Mouse (Mus musculus): ENCODE results near the gene Snrnp48. TPM values are rescaled to one million over a fixed set of nuclear protein-coding genes. Genes with fewer than 3 reads are reported as not detected.

The Snrnp48 gene
- polyA plus RNA-seq (2012; rRNA removed) = 16.0 and 17.1 TPM in 2 replicates

DNA sequence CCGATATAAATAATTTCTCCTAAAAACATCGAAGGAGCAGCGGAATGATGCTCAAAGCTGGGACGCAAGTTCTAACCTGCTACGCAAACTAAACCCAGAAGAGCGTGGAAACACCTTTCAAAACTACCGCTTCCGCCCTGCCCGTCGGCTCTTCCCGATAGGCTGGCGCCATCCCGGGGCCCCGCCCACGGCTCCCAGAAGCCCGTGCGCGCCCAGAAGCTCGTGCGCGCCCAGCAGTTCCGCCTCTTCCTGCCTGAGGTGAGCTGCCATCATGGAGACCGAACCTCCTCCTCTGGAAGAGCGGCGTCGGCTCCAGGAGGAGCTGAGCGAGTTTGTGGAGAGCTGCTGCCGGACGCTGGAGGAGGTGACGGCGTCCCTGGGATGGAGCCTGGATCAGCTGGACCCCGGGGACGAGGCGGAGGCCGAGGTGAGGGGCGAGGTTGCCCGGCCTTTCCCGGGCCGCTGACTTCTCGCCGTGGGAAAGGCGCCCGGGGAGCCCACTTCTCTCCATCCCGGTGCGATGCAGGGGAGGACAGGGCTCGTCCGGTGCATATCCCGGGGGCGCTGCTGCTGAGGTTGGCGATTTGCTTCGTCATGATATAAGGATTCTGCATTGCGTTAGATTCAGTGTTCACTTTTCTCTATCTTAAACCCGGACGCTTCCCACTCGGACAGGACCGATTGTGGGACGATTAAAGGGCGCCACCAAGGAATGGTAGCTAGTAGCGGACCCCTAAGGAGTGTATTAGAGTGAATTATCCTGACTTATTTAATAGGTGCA is at the start of gene Snrnp48:
Gene Snrnp48 (plus strand): TSS at position 237 of the 781 bp plus-strand sequence.
- H3K4me1 ChIP-seq (ENCODE audit: control insufficient read depth, insufficient read depth, low read length) = no peaks in the 10 kb centered on the region
- H3K27ac ChIP-seq (ENCODE audit: control insufficient read depth, insufficient read depth, low read depth, low read length) = peak within 1 kb of the TSS; percentile 92
- TF ChIP-seq CTCF (IDR thresholded peaks at IDR 0.05; ENCODE audit: control insufficient read depth, insufficient read depth, insufficient replicate concordance, low read depth, low read length) (no peak), POLR2A (IDR thresholded peaks at IDR 0.05; ENCODE audit: control insufficient read depth, low read depth, low read length) (peak; percentile 92)
- no peaks in the 10 kb centered on the region for H3K27me3 ChIP-seq (ENCODE audit: control insufficient read depth, insufficient read depth, low read length)
- H3K36me3 ChIP-seq (ENCODE audit: control insufficient read depth, insufficient read depth, low read length) = no peaks in the 10 kb centered on the region
- H3K4me3 ChIP-seq (ENCODE audit: control insufficient read depth, low read depth, low read length) = peak within 1 kb of the TSS; percentile 99

DNA sequence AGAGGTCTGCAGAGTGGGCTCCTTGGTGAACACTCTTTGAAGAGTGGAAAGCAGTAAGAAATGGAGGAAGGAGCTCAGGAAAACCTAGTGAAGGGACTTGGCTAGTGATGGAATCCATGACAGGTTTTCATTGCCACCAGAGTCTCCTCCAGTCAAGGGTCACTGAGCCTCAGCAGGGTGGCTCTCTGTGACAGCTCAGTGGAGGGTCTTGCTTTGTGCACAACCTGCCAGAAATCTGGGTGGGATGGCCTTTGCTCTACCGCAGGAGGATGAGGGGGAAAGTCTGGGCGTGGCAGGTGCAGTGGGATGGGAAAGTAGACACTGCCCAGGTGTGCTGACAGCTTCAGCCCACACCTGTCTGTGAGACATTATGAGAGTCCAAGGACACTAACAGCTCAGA is 49.2 kb upstream of the Snrnp48 start:
- H3K4me1 ChIP-seq (ENCODE audit: control insufficient read depth, insufficient read depth, low read length) = peaks cover 17% of the 10 kb centered on the region
- TF ChIP-seq POLR2A (IDR thresholded peaks at IDR 0.05; ENCODE audit: control insufficient read depth, low read depth, low read length) = no peak
- TF ChIP-seq CTCF (IDR thresholded peaks at IDR 0.05; ENCODE audit: control insufficient read depth, insufficient read depth, insufficient replicate concordance, low read depth, low read length) = no peak

DNA sequence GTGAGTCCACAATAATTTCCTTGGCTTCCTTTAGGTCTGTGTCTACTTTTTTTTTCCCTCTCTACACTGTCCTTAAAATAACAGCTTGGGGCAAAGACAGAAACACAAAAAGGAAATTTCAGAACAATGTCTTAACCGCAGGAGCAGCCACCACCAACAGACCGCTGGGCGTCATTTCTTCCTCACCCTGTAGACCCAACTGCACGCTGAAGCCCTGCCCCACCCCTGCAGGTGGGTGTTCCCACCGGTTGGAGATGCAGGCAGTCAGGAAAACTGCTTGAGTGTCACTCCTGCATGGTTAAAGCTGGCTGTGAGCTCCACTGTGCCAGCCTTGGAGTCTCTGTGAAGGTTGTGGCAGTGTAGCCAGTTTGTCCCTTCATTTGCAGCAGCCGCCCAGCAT is 47.1 kb upstream of the Snrnp48 start:
- H3K4me3 ChIP-seq (ENCODE audit: control insufficient read depth, low read depth, low read length) = no peak overlapping the region
- TF ChIP-seq POLR2A (IDR thresholded peaks at IDR 0.05; ENCODE audit: control insufficient read depth, low read depth, low read length) (no peak), CTCF (IDR thresholded peaks at IDR 0.05; ENCODE audit: control insufficient read depth, insufficient read depth, insufficient replicate concordance, low read depth, low read length) (no peak)
- no peaks in the 10 kb centered on the region for H3K36me3 ChIP-seq (ENCODE audit: control insufficient read depth, insufficient read depth, low read length)
- H3K27me3 ChIP-seq (ENCODE audit: control insufficient read depth, insufficient read depth, low read length) = no peaks in the 10 kb centered on the region
- peaks cover 2% of the 10 kb centered on the region for H3K4me1 ChIP-seq (ENCODE audit: control insufficient read depth, insufficient read depth, low read length)
- no peak overlapping the region for H3K27ac ChIP-seq (ENCODE audit: control insufficient read depth, insufficient read depth, low read depth, low read length)

More for the DNA sequence above, 49.2 kb upstream of the Snrnp48 start:
- no peak overlapping the region for H3K4me3 ChIP-seq (ENCODE audit: control insufficient read depth, low read depth, low read length)
- H3K27ac ChIP-seq (ENCODE audit: control insufficient read depth, insufficient read depth, low read depth, low read length) = no peak overlapping the region
- peaks cover 3% of the 10 kb centered on the region for H3K27me3 ChIP-seq (ENCODE audit: control insufficient read depth, insufficient read depth, low read length)
- no peaks in the 10 kb centered on the region for H3K36me3 ChIP-seq (ENCODE audit: control insufficient read depth, insufficient read depth, low read length)

DNA sequence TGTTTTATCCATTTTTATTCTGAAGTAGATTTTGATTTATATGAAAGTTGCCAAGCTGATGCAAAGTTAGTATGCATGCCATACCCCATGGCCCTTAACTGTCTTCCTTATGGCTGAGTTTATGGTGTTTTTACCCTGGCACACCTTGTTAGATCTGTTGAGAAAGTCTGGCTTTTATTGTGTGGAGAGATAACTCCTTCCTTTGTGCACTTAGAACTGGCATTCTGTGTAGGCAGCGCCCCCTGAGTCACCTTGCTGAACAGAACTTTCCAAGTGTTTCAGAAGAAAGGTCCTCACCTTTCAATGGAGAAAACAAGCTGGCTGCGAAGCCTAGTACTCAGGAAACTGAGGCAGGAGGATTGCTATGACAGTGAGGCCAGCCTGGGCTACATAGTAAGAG is 42.7 kb upstream of the Snrnp48 start:
- Histone ChIP-seq H3K27me3 (ENCODE audit: control insufficient read depth, insufficient read depth, low read length) (no peaks in the 10 kb centered on the region), H3K27ac (ENCODE audit: control insufficient read depth, insufficient read depth, low read depth, low read length) (no peak overlapping the region), H3K4me1 (ENCODE audit: control insufficient read depth, insufficient read depth, low read length) (no peaks in the 10 kb centered on the region), H3K36me3 (ENCODE audit: control insufficient read depth, insufficient read depth, low read length) (no peaks in the 10 kb centered on the region), H3K4me3 (ENCODE audit: control insufficient read depth, low read depth, low read length) (no peak overlapping the region)
- TF ChIP-seq POLR2A (IDR thresholded peaks at IDR 0.05; ENCODE audit: control insufficient read depth, low read depth, low read length) (no peak), CTCF (IDR thresholded peaks at IDR 0.05; ENCODE audit: control insufficient read depth, insufficient read depth, insufficient replicate concordance, low read depth, low read length) (no peak)

DNA sequence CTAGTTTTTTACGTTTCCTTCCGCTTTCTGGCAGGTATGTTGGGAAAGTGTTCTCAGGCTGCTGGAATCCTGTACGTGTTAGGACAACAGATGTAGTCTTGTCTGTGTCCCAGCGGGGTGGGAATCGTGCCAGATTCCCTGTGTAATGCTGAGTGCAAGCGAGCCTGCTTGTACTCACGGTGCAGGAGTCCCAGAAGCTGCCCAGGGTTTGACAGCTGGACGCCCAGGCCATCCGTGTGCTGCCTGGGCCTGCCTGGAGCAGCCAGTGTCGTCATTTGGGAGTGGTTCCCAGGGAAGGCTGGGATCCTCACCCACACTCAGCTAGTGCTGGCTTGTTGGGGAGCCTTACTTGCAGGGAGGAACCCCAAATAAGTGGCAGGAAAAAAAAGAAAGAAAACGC is 42.1 kb upstream of the Snrnp48 start:
- Histone ChIP-seq H3K4me1 (ENCODE audit: control insufficient read depth, insufficient read depth, low read length) (no peaks in the 10 kb centered on the region), H3K27me3 (ENCODE audit: control insufficient read depth, insufficient read depth, low read length) (no peaks in the 10 kb centered on the region), H3K4me3 (ENCODE audit: control insufficient read depth, low read depth, low read length) (no peak overlapping the region), H3K36me3 (ENCODE audit: control insufficient read depth, insufficient read depth, low read length) (no peaks in the 10 kb centered on the region), H3K27ac (ENCODE audit: control insufficient read depth, insufficient read depth, low read depth, low read length) (no peak overlapping the region)
- TF ChIP-seq CTCF (IDR thresholded peaks at IDR 0.05; ENCODE audit: control insufficient read depth, insufficient read depth, insufficient replicate concordance, low read depth, low read length) (no peak), POLR2A (IDR thresholded peaks at IDR 0.05; ENCODE audit: control insufficient read depth, low read depth, low read length) (no peak)

DNA sequence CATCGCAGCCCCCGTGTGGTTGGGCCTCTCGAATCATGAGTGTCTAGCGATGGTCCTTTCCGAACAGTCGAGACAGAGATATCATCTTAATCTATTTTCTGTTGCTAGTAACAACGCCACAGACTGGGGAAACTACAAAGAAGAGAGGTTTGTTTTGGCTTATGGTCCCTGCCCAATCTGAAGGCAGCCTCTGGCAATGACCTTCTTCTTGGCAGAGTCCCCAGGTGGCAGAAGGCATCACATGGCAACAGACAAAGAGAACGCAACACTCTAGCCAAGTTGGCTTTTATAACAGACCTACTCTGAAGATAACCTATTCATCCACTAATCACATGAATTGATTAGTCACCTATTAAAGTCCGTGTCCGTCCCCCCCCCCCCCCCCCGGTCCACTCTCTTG is 39.8 kb upstream of the Snrnp48 start:
- Histone ChIP-seq H3K27ac (ENCODE audit: control insufficient read depth, insufficient read depth, low read depth, low read length) (no peak overlapping the region), H3K4me3 (ENCODE audit: control insufficient read depth, low read depth, low read length) (no peak overlapping the region), H3K4me1 (ENCODE audit: control insufficient read depth, insufficient read depth, low read length) (no peaks in the 10 kb centered on the region), H3K27me3 (ENCODE audit: control insufficient read depth, insufficient read depth, low read length) (no peaks in the 10 kb centered on the region), H3K36me3 (ENCODE audit: control insufficient read depth, insufficient read depth, low read length) (no peaks in the 10 kb centered on the region)
- no peak for TF ChIP-seq POLR2A (IDR thresholded peaks at IDR 0.05; ENCODE audit: control insufficient read depth, low read depth, low read length)
- no peak for TF ChIP-seq CTCF (IDR thresholded peaks at IDR 0.05; ENCODE audit: control insufficient read depth, insufficient read depth, insufficient replicate concordance, low read depth, low read length)

DNA sequence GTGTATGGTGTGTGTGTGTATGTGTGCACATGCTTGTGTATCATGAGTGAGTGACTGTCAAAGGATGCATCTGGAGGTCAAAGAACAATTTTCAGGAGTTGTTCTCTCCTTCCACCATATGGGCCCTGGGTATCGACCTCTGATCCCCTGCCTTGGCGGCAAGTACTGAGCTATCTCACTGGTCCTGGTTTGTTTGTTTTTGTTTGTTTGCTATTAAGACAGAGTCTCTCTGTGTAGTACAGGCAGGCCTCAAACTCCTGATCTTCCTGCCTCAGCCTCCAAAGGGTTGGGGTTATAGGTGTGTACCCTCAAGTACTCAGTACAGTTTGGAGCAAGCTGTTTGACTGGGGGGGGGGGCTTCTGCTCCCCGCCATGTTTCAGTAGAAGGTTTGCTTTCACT is 37.7 kb upstream of the Snrnp48 start:
- H3K4me1 ChIP-seq (ENCODE audit: control insufficient read depth, insufficient read depth, low read length) = no peaks in the 10 kb centered on the region; the same call in 1 of the 2 replicates
- no peaks in the 10 kb centered on the region for H3K36me3 ChIP-seq (ENCODE audit: control insufficient read depth, insufficient read depth, low read length)
- H3K4me3 ChIP-seq (ENCODE audit: control insufficient read depth, low read depth, low read length) = no peak overlapping the region
- H3K27me3 ChIP-seq (ENCODE audit: control insufficient read depth, insufficient read depth, low read length) = no peaks in the 10 kb centered on the region
- no peak overlapping the region for H3K27ac ChIP-seq (ENCODE audit: control insufficient read depth, insufficient read depth, low read depth, low read length)
- TF ChIP-seq POLR2A (IDR thresholded peaks at IDR 0.05; ENCODE audit: control insufficient read depth, low read depth, low read length) (no peak), CTCF (IDR thresholded peaks at IDR 0.05; ENCODE audit: control insufficient read depth, insufficient read depth, insufficient replicate concordance, low read depth, low read length) (no peak)

Measured in testis, adult 2 months (tissue).